Mouse (Mus musculus): Measurements from ENCODE around the gene Phkb. TPM values are rescaled to one million over a fixed set of nuclear protein-coding genes. Genes with fewer than 3 reads are reported as not detected.

The Phkb gene
- polyA plus RNA-seq, 1 experiment from 2014 or later = 44.9 TPM

DNA sequence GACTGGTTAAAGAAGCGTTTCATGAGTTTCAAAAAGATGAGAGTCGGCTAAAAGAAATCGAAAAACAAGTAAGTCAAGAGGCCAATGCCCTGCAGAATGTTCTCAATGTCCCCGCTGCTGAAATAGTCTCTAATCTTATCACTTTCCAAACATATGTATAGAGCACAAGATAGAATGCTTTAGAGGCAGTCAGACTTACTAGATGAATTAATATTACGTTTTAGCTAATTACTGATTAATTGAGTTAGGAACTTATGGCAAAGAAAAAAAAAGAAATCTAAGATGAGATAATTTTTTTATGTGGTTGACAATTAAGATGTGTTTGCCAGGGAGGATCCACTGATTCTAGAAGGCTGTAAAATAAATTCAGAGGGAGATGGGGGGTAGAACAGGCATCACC lies 217.9 kb downstream of the Phkb start:
- Histone ChIP-seq H3K4me3 (no peak overlapping the region), H3K36me3 (replicated peaks) (peaks cover 40% of the 10 kb centered on the region), H3K4me1 (no peaks in the 10 kb centered on the region), H3K27me3 (replicated peaks; ENCODE audit: low read depth, poor library complexity, severe bottlenecking) (no peaks in the 10 kb centered on the region), H3K27ac (replicated peaks) (no peak overlapping the region), H3K9me3 (no peaks in the 10 kb centered on the region)
- no peak for DNase-seq (ENCODE audit: low spot score)
- WGBS = 90% methylated on average over 5 of the region's 5 CpGs

DNA sequence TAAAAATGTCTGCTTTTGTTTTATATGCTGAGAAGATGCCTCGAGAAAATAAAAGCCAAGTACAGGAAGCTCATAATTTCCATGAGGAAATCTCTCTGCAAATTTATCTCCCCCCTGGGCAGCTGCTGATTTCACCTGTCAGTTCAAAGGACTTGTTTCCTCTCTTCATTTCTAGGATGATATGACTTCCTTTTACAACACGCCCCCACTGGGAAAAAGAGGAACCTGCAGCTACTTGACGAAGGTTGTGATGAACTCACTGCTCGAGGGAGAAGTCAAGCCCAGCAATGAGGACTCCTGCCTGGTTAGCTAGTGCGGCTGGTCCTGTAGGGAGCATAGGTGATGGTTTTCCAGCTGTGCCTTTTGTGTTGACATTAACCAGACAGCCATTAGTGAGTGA lies 218.4 kb downstream of the Phkb start:
- H3K4me1 ChIP-seq = no peaks in the 10 kb centered on the region
- no peaks in the 10 kb centered on the region for H3K27me3 ChIP-seq (replicated peaks; ENCODE audit: low read depth, poor library complexity, severe bottlenecking)
- no peaks in the 10 kb centered on the region for H3K9me3 ChIP-seq
- H3K36me3 ChIP-seq (replicated peaks) = peaks cover 40% of the 10 kb centered on the region
- no peak overlapping the region for H3K4me3 ChIP-seq
- 79% methylated on average over 5 of the region's 5 CpGs for WGBS
- no peak for DNase-seq (ENCODE audit: low spot score)
- H3K27ac ChIP-seq (replicated peaks) = no peak overlapping the region

DNA sequence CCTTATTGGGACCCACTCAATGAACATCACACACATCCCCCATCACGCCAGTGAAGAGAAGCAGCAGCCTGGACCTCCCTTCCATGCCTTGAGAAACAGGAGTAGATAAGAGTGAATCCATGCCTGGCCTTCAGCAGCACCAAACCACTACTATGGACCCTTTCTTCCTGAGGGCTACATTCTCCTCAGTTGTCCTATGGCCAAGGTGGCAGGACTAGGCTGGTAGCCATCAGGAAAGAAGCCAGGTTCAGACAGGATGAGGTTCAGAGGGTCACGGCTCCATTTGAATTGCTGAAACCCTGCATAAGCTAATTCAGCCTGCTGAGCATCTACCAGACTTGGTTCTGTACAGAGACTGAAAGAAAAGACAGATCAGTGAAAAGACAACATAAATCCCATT lies 222.7 kb downstream of the Phkb start:
- Histone ChIP-seq H3K36me3 (replicated peaks) (peaks cover 25% of the 10 kb centered on the region; the same call in 1 of the 2 replicates), H3K4me3 (no peak overlapping the region), H3K4me1 (no peaks in the 10 kb centered on the region), H3K27me3 (replicated peaks; ENCODE audit: low read depth, poor library complexity, severe bottlenecking) (no peaks in the 10 kb centered on the region), H3K9me3 (no peaks in the 10 kb centered on the region), H3K27ac (replicated peaks) (no peak overlapping the region)
- 97% methylated on average over 2 of the region's 2 CpGs for WGBS
- no peak for DNase-seq (ENCODE audit: low spot score)

DNA sequence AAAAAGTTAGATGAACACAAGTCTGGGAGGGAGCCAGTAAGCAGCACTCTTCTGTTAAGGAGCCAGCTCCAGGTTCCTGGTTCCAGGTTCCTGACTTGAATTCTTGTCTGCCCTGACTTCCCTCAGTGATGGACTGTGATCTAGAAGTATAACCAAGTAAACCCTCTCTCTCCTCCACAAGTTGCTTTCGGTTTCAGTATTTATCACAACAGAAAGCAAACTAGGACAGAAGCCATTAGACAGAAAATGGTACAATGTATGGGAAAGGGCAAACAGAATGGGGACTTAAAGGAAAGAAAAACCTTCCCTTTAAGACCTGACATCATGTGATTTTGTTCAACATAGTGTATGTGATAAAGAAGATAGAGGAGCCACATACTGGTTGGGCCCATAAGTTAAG lies 238.7 kb downstream of the Phkb start:
- 89% methylated on average over 1 of the region's 1 CpGs for WGBS
- Histone ChIP-seq H3K27me3 (replicated peaks; ENCODE audit: low read depth, poor library complexity, severe bottlenecking) (no peaks in the 10 kb centered on the region), H3K36me3 (replicated peaks) (no peaks in the 10 kb centered on the region), H3K4me3 (no peak overlapping the region), H3K9me3 (no peaks in the 10 kb centered on the region), H3K27ac (replicated peaks) (no peak overlapping the region), H3K4me1 (peaks cover 9% of the 10 kb centered on the region)
- no peak for DNase-seq (ENCODE audit: low spot score)

GRCm38 (mm10) chr8:86083346-86083745 lies 242.6 kb downstream of the Phkb start:
- peaks cover 9% of the 10 kb centered on the region for H3K4me1 ChIP-seq
- no peak overlapping the region for H3K27ac ChIP-seq (replicated peaks)
- no peaks in the 10 kb centered on the region for H3K9me3 ChIP-seq
- no peak overlapping the region for H3K4me3 ChIP-seq
- no peak for DNase-seq (ENCODE audit: low spot score)
- H3K36me3 ChIP-seq (replicated peaks) = no peaks in the 10 kb centered on the region
- no peaks in the 10 kb centered on the region for H3K27me3 ChIP-seq (replicated peaks; ENCODE audit: low read depth, poor library complexity, severe bottlenecking)
- 77% methylated on average over 4 of the region's 4 CpGs for WGBS

DNA sequence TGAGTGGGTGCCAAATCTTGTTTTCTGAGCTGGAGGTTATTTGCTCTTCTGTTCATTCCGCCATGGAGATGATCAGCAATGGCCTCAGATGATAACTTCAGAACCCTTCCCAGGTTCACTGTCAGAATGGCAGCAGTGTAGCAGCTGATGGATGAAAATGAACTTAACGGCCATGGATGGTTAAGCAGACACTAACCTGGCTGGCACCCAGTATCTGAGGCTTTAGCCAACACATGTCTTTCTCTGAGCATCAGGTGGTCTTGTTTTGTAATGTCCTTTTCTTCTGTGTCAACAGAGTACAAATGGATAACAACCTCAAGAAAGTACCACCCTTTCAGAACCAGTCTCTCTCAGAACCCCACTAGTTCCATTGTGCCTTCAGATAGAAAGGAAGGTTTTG lies 246.0 kb downstream of the Phkb start:
- Histone ChIP-seq H3K4me1 (peaks cover 9% of the 10 kb centered on the region), H3K27me3 (replicated peaks; ENCODE audit: low read depth, poor library complexity, severe bottlenecking) (no peaks in the 10 kb centered on the region), H3K36me3 (replicated peaks) (no peaks in the 10 kb centered on the region), H3K4me3 (no peak overlapping the region), H3K27ac (replicated peaks) (no peak overlapping the region), H3K9me3 (no peaks in the 10 kb centered on the region)
- WGBS = 90% methylated on average over 2 of the region's 2 CpGs
- DNase-seq (ENCODE audit: low spot score) = no peak

GRCm38 (mm10) chr8:86087468-86087867 lies 246.7 kb downstream of the Phkb start:
- H3K4me3 ChIP-seq = no peak overlapping the region
- H3K27me3 ChIP-seq (replicated peaks; ENCODE audit: low read depth, poor library complexity, severe bottlenecking) = no peaks in the 10 kb centered on the region
- H3K9me3 ChIP-seq = no peaks in the 10 kb centered on the region
- WGBS = 84% methylated on average over 1 of the region's 1 CpGs
- no peak for DNase-seq (ENCODE audit: low spot score)
- H3K36me3 ChIP-seq (replicated peaks) = no peaks in the 10 kb centered on the region
- peaks cover 9% of the 10 kb centered on the region for H3K4me1 ChIP-seq
- no peak overlapping the region for H3K27ac ChIP-seq (replicated peaks)

GRCm38 (mm10) chr8:86090666-86091065 lies 249.9 kb downstream of the Phkb start:
- H3K27me3 ChIP-seq (replicated peaks; ENCODE audit: low read depth, poor library complexity, severe bottlenecking) = no peaks in the 10 kb centered on the region
- H3K9me3 ChIP-seq = no peaks in the 10 kb centered on the region
- H3K4me3 ChIP-seq = no peak overlapping the region
- H3K4me1 ChIP-seq = no peaks in the 10 kb centered on the region
- H3K36me3 ChIP-seq (replicated peaks) = no peaks in the 10 kb centered on the region
- H3K27ac ChIP-seq (replicated peaks) = no peak overlapping the region
- DNase-seq (ENCODE audit: low spot score) = no peak
- 87% methylated on average over 10 of the region's 10 CpGs for WGBS

Other genes starting within 250 kb of the Phkb start
- gene Neto2, start 140.0 kb upstream of the Phkb start, polyA plus RNA-seq (2016; fragmentation: Nextera tagmentation; extraction: Ambion mirVana) = 13.1 and 14.5 TPM in 2 replicates
- 54.8 and 55.1 TPM in 2 replicates for gene Itfg1, start within 50 bp of the Phkb start, polyA plus RNA-seq (2016; fragmentation: Nextera tagmentation; extraction: Ambion mirVana)

Data from embryonic facial prominence, embryonic 10.5 days (tissue).